Mouse (Mus musculus) embryonic fibroblast, embryonic 13.5 days (primary cell): ENCODE results near the gene Npr3. TPM values are rescaled to one million over a fixed set of nuclear protein-coding genes. Genes with fewer than 3 reads are reported as not detected.
"Not testable (repeated sequence)": the region's sequence is repeated elsewhere in the genome, so short reads cannot be mapped to it uniquely, and the experiment has no call there.

Experiments used
- H3K27ac ChIP-seq: 2 replicates; pipeline ENCODE4 v1.5.1; 2012; ENCODE audit warnings: low read length, control low read depth, inconsistent platforms; ENCODE audit not compliant: insufficient read depth
- H3K4me1 ChIP-seq: 2 replicates; pipeline ENCODE4 v1.6.1; 2011; ENCODE audit warnings: low read length; ENCODE audit not compliant: control insufficient read depth, insufficient read depth
- H3K4me3 ChIP-seq: 2 replicates; pipeline ENCODE4 v1.5.1; 2011; ENCODE audit warnings: mild to moderate bottlenecking, control low read depth, low read length; ENCODE audit not compliant: insufficient read depth
- CTCF ChIP-seq: IDR thresholded peaks from 2 replicates; pipeline ENCODE4 v1.5.1; 2011; ENCODE audit warnings: mild to moderate bottlenecking, control low read depth, low read length, moderate library complexity, borderline replicate concordance; ENCODE audit not compliant: insufficient read depth
- POLR2A ChIP-seq: IDR thresholded peaks from 2 replicates; pipeline ENCODE4 v1.6.1; 2011; ENCODE audit warnings: low read depth, mild to moderate bottlenecking, control low read depth, low read length, moderate library complexity
- polyA plus RNA-seq: library from polyadenylated mRNA; stranded (reverse); fragments of >200 nt; gene quantifications from 2 replicates; pipeline ENCODE4 v1.2.4, GENCODE M21; 2011; ENCODE audit warnings: low read depth; ENCODE audit not compliant: missing spikeins, insufficient read length

Npr3 gene
- polyA plus RNA-seq, 1 experiment: 14.0 TPM

DNA sequence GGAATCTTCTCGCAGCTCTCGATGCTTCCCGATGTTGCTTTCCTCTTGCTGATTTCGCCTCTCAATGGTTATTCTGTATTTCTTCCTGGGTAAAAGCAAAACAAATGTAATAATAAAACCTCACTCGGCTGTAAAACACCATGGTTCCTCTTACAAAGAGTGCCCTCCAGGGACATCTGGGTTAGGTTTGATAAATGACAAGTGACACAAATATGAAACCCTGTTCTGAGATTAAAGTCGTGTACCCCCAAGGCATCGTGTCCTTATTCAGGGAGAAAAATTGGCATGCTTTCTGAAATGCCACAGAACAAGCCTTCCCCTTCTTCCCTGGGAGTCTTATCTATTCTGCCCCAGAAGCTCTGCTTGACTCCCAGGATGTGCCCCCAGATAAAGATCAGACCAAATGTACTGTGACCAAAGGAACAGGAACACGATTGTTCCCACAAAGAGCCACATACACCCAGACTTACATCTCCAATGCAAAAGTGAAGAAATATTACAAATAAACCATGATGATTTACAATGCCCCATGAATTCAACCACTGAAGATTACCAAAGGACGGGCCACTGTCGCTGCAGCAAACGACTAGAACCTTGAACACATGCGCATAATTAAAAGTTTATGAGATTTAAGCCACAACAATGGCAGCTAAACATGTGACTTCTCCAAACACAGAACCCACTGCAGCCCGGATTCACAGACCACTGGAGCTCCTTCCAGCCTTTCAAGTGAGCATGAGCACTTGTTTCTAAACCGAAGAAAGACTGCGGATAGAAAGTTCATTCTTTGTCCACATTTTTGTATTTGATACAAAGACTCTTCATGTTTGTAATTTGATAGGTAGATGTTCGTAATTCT is 61.7 kb downstream of the Npr3 start:
- Histone ChIP-seq H3K4me3 (no peak overlapping the region), H3K4me1 (peaks cover 3% of the 10 kb centered on the region), H3K27ac (no peak overlapping the region)
- TF ChIP-seq POLR2A (no peak), CTCF (no peak)

DNA sequence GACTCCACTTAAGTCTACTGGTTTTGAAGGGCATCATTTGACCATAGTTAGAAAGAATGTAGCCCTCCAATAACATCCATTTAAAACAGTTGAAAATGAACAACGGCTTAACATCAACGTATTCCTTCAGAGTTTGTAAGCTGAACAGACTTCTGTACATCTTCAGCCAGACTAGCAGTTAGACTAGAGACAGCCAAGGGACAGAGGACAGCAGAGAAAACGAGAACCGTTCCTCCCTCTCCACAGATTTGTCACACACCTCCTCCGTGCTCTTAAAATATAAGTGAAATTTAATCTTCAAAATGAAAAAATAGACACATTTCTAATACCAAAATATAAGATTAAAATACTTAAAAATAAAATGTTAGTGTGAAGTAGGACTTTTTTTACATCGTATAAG is 63.0 kb downstream of the Npr3 start:
- Histone ChIP-seq H3K4me3 (no peak overlapping the region), H3K4me1 (peaks cover 3% of the 10 kb centered on the region), H3K27ac (no peak overlapping the region)
- TF ChIP-seq CTCF (no peak), POLR2A (no peak)

DNA sequence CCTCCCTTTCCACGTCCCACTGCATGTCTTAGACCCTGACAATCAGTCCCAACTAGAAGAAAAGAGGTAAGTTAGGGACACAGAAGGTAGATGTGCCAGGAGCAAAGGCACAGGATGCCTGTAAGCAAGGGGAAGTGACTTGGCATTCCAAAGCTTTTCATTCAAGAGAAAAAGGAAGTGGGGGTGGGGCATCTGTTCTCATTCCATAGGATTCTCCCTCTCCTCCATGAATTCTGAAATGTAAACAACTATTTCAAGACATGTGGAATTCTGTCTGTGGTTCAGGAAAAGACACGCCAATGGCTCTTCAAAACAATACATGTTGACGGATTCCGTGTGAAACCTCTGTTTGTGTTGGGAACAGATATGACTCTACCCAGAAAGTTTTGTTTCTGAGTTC is 65.3 kb downstream of the Npr3 start:
- H3K27ac ChIP-seq: no peak overlapping the region

DNA sequence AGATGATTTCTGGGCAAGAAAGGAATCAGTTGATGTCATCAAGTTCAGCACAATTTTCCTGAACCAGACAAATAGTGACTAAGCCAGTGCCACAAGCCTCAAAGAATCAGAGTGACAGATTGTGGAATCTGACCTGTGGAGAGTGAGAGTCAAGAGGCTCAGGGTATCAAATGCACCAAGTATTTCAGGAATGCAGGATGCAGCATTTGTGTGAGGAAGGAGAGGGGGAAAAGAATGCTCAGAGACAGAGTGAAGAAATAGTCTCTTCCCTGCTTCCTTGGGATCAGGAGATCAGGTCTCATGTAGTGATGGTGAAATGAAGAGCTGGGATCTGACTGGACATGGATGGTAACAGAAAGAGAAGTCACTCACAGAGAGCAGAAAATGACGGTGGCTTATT is 71.2 kb downstream of the Npr3 start:
- peaks cover 20% of the 10 kb centered on the region for H3K4me1 ChIP-seq
- H3K27ac ChIP-seq: peak overlapping the region; percentile 19; the same call in 1 of the 2 replicates
- H3K4me3 ChIP-seq: no peak overlapping the region
- no peak for TF ChIP-seq POLR2A
- no peak for TF ChIP-seq CTCF

More for the DNA sequence above, 65.3 kb downstream of the Npr3 start:
- TF ChIP-seq POLR2A (no peak), CTCF (no peak)
- H3K4me1 ChIP-seq: peaks cover 3% of the 10 kb centered on the region
- no peak overlapping the region for H3K4me3 ChIP-seq

DNA sequence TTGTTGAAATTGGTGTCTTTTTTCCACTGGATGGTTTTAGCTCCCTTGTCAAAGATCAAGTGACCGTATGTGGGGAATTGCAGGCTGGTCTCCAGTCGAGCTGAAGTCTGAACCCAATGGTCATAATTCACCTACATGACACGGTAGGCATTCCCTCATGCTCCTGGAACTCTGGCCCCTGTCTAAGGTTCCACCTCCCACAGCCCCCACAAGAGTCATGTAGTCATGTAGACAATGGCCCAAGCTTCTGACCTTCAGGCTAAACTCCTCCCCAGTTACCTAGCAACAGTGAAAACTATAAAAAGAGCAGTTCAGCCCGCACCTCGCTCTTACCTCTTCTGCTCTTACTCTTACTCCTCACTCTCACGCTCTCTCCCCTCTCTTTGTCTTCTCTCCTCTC is 84.7 kb downstream of the Npr3 start:
- H3K27ac ChIP-seq, H3K4me3 ChIP-seq, H3K4me1 ChIP-seq: not testable (repeated sequence)

DNA sequence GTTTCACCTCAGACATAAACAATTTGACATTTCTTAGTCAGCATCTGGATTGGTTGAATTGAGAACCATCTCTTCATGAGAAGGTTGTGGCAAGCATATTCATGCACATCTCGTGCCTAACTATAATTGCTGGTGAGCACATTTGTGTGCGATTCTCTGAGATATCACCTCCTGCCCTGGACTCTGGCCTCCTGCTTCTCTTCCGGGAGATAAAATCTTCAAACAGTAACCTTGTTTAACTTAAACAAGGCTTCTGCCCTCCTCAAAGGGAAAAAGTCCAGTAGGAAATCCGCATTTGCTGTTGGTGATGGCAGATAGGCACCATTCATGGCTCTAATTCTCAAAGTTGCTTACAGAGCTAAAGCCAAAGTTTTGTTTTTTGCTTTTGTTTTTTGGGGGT is 91.5 kb downstream of the Npr3 start:
- TF ChIP-seq POLR2A (no peak), CTCF (no peak)
- H3K4me1 ChIP-seq: no peaks in the 10 kb centered on the region
- H3K27ac ChIP-seq: no peak overlapping the region
- no peak overlapping the region for H3K4me3 ChIP-seq

DNA sequence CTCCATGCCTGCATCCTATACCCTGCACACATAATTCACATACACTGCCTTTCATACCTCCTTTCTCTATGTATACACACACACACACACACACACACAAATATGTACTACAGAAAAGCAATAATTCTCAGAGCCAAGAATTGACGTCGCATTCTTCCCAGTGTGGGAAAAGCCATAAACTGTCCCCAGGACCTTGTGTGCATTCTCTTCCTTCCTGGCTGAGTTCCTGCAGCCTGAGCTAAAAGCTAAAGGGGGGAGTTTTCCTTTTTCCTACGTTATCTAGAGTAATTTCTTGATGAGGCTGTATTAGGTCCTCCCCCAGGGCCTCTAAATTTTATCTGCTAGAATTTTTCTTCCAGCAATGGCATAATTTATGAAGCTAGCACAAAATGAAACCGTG is 103.5 kb downstream of the Npr3 start:
- Histone ChIP-seq H3K4me3 (no peak overlapping the region), H3K4me1 (no peaks in the 10 kb centered on the region), H3K27ac (no peak overlapping the region)
- TF ChIP-seq POLR2A: no peak
- TF ChIP-seq CTCF: no peak

DNA sequence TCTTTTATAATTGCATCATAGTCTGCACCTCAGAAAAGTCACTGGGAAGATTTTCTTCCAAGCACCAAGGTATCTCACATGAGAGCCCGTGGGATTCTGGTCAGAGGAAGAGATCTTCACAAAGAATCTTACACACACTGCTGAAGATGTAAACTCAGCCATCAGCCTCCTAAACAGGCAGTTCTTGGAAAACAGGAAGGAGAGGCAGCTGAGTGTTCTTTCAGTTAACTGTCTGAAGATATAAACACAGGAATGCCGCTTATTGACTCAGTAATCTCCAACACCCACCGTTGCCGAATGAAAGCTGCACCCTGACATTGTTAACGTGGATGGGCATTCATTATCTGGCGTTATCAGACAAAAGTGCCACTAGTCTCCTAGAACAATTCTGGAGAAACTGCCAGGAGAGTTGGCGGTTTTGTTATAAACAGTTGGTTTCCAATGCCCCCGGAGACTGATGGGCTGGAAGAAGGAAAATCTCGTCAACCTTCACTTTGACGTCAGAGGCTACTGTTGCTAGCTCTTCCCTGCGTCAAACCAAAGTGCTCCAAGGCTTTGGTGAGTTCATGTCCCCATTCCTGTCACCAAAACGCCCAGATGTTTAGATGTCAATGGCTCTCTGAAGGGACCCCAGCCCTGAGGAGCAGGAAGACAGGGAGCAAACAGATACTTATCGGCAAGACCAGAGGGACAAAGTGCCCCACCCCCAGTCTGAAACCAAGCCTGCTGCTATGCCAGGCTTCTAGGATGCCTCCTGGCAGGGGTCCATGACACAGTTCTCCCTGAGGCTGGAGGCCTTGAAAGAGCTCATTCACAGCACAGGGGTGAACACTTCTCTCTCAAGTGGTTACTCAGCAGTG is 105.0 kb downstream of the Npr3 start:
- Histone ChIP-seq H3K27ac (no peak overlapping the region), H3K4me3 (no peak overlapping the region), H3K4me1 (no peaks in the 10 kb centered on the region)
- TF ChIP-seq POLR2A: no peak
- TF ChIP-seq CTCF: no peak

DNA sequence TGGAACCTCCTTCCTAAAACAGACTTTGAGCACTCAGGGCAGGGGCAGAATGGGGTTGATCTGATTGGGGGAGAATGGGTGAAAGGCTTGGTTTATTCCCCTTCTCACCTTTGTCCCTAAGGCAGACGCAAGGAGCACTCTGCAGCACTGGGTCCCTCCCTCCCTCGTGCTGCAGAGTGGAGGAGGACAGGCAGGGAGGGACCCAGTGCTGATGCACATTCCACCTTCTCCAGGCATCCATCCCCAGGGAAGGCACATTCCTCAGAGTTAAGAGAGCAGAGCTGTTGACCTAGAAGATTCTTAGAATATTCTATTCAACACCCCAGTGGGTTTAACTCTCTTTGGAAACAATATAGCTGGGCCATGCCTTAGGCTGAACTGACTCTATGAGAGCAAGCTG is 112.5 kb downstream of the Npr3 start:
- no peak overlapping the region for H3K27ac ChIP-seq
- TF ChIP-seq POLR2A: no peak
- TF ChIP-seq CTCF: no peak
- H3K4me1 ChIP-seq: no peaks in the 10 kb centered on the region
- H3K4me3 ChIP-seq: no peak overlapping the region

Other genes with a start within 250 kb of the Npr3 start
- 170 and 174 TPM in 2 replicates for gene Sub1, start 89.7 kb upstream of the Npr3 start, polyA plus RNA-seq
- 138 and 172 TPM in 2 replicates for gene Zfr, start 210.5 kb upstream of the Npr3 start, polyA plus RNA-seq